Mouse (Mus musculus) limb, embryonic 14.5 days (tissue): ENCODE data around the gene Alk. TPM values are rescaled to one million over a fixed set of nuclear protein-coding genes. Genes with fewer than 3 reads are reported as not detected.

Source experiments
- ATAC-seq: fragments of 200-750 bp; cut with Nextera tagmentation; 2 replicates; pipeline ENCODE4 v1.8.0; 2017; ENCODE audit warnings: low read depth, moderate number of reproducible peaks, moderate TSS enrichment; ENCODE audit not compliant: low FRiP score
- DNase-seq: peaks from one replicate; pipeline ENCODE4 v3.0.0-alpha.2; 2015; ENCODE audit warnings: low spot score
- H3K27ac ChIP-seq: fragments of 300-500 bp; sonication (generic); replicated peaks from 2 replicates; pipeline ENCODE4 v1.5.1; 2014; ENCODE audit warnings: low read depth, mild to moderate bottlenecking, low read length, moderate library complexity, mixed read lengths
- H3K27me3 ChIP-seq: fragments of 300-500 bp; sonication (generic); 2 replicates; pipeline ENCODE4 v1.6.1; 2014; ENCODE audit warnings: low read length, mixed read lengths; ENCODE audit not compliant: control insufficient read depth, insufficient read depth
- H3K36me3 ChIP-seq: fragments of 300-500 bp; sonication (generic); 2 replicates; pipeline ENCODE4 v1.6.1; 2014; ENCODE audit warnings: mild to moderate bottlenecking, low read length, moderate library complexity, mixed read lengths; ENCODE audit not compliant: control insufficient read depth, insufficient read depth
- H3K4me1 ChIP-seq: fragments of 300-500 bp; sonication (generic); 2 replicates; pipeline ENCODE4 v1.6.1; 2014; ENCODE audit warnings: antibody characterized with exemption, low read length, mixed read lengths; ENCODE audit not compliant: control insufficient read depth, insufficient read depth
- H3K4me2 ChIP-seq: fragments of 300-500 bp; sonication (generic); replicated peaks from 2 replicates; pipeline ENCODE4 v1.6.1; 2014; ENCODE audit warnings: low read depth, mild to moderate bottlenecking, low read length, moderate library complexity; ENCODE audit not compliant: severe bottlenecking
- H3K4me3 ChIP-seq: fragments of 300-500 bp; sonication (generic); replicated peaks from 2 replicates; pipeline ENCODE4 v1.5.1; 2014; ENCODE audit warnings: low read length
- H3K9ac ChIP-seq: fragments of 300-500 bp; sonication (generic); 2 replicates; pipeline ENCODE4 v1.6.1; 2014; ENCODE audit warnings: mild to moderate bottlenecking, low read depth, low read length, moderate library complexity; ENCODE audit not compliant: severe bottlenecking
- H3K9me3 ChIP-seq: fragments of 300-500 bp; sonication (generic); 2 replicates; pipeline ENCODE4 v1.6.1; 2016; ENCODE audit warnings: low read length; ENCODE audit not compliant: control insufficient read depth
- POLR2A ChIP-seq: fragments of 200-500 bp; IDR thresholded peaks from 2 replicates; pipeline ENCODE4 v1.8.0; 2012; ENCODE audit warnings: inconsistent platforms, mild to moderate bottlenecking, moderate library complexity, borderline replicate concordance; ENCODE audit not compliant: insufficient read depth, insufficient read length; ENCODE audit errors: extremely low read depth
- WGBS: fragments of 180-500 bp; shearing (Covaris S2); extraction: QIAGEN DNeasy Blood & Tissue Kit; methylation state at CpG from one replicate; pipeline ENCODE4 v1.1.7; 2014; 5-methylcytosine and 5-hydroxymethylcytosine counted together
- polyA plus RNA-seq, 2 experiments: library from polyadenylated mRNA; depleted of rRNA in 1 of 2; stranded (reverse) in 1 of 2; unstranded in 1 of 2; fragments of >200 nt; fragmentation: Nextera tagmentation in 1 of 2; extraction: Ambion mirVana in 1 of 2; gene quantifications; 2 replicates each; pipeline versions ENCODE4 v1.2.1 to v1.2.3; 2012 to 2014

The Alk gene
- polyA plus RNA-seq, 2 experiments, result 0.43 to 0.45 TPM

DNA sequence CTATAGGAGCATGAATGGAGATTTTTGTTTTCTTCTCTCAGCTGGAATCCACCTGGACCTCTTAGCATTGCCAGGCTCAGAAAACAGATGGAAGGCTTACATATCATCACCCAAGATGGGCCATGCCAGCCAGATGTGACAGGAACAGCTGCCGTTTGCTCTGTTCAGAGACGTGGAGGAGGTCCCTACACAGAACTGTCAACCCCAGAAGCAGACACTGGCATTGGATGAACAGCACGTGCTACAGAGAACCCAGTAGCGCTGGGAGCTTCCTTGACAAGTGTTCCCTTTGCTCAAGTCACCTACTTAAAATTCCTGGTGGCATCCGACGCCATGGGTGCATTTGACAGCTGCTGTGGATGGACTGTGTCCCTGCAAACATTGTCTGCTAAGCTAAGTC lies 72.2 kb downstream of the Alk start:
- Histone ChIP-seq H3K4me2 (no peak overlapping the region), H3K9ac (no peak overlapping the region), H3K27ac (no peak overlapping the region), H3K4me3 (no peak overlapping the region), H3K9me3 (no peaks in the 10 kb centered on the region), H3K36me3 (no peaks in the 10 kb centered on the region), H3K27me3 (no peaks in the 10 kb centered on the region), H3K4me1 (no peaks in the 10 kb centered on the region)
- no peak for ATAC-seq
- TF ChIP-seq POLR2A, result no peak
- DNase-seq, result no peak
- 77% methylated on average over 6 of the region's 6 CpGs for WGBS

DNA sequence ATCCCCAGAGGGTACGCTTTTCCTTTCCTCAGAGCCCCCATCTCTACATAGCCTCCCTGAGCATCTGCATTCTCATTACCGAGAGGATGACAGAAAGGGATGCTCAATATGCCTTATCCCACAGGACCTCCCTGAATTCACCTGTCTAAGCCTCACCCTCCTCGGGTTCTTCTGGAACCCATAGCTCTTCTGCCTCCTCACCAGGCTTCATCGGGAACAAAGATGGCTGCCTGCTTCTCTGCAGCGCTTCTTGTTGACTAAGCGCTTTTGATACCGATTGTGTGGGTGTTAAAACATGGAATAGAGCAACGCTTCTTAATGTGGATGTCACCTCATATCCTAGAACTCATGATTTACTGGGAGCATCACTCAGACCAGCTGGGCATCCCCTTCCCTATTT lies 75.9 kb downstream of the Alk start:
- Histone ChIP-seq H3K36me3 (no peaks in the 10 kb centered on the region), H3K4me1 (no peaks in the 10 kb centered on the region), H3K4me2 (no peak overlapping the region), H3K27ac (no peak overlapping the region), H3K4me3 (no peak overlapping the region), H3K9ac (no peak overlapping the region), H3K27me3 (no peaks in the 10 kb centered on the region), H3K9me3 (no peaks in the 10 kb centered on the region)
- WGBS, result 85% methylated on average over 8 of the region's 8 CpGs
- DNase-seq, result no peak
- TF ChIP-seq POLR2A, result no peak
- ATAC-seq, result no peak

DNA sequence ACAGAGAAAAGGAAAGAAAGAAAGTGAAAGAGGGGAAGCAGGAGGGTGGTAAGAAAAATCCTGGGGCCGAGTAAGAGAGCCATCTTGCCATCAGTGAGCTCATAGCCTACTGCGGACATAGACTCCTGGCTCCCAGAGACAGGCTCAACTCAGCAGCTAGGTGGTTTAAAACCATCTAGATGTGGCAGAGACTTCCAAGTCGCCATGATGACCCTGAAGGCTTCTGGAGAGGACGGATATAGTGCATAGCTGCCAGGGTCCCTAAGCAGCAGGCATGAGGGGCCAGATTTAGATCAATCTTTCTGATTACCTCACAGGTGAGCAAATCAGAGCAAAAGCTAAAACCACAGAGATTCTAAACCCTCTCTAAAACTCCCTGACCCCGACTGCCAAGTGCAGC lies 76.9 kb downstream of the Alk start:
- Histone ChIP-seq H3K27ac (no peak overlapping the region), H3K4me3 (no peak overlapping the region), H3K9ac (no peak overlapping the region), H3K4me2 (no peak overlapping the region), H3K36me3 (no peaks in the 10 kb centered on the region), H3K4me1 (no peaks in the 10 kb centered on the region), H3K27me3 (no peaks in the 10 kb centered on the region), H3K9me3 (no peaks in the 10 kb centered on the region)
- TF ChIP-seq POLR2A, result no peak
- no peak for DNase-seq
- ATAC-seq, result no peak
- WGBS, result 70% methylated on average over 5 of the region's 5 CpGs

DNA sequence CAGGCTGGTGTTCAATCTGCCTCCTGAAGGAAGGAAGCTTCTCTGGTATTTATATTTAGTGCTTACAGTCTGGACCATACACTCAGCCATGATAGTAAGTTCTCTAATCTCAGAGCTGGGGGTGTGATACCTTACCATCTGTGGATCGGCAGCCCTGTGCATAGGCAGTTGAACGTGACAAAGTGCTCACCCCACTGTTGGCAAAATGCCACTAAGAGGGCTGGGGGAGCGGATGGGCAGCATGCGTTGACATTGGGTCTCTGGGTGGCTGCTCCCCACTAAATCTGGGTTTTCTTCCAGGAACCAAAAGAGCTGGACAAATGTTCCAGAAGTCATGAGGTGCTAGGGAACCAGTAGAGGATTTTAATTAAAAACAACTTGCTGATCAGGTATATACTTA lies 78.1 kb downstream of the Alk start:
- Histone ChIP-seq H3K4me3 (no peak overlapping the region), H3K4me2 (no peak overlapping the region), H3K4me1 (no peaks in the 10 kb centered on the region), H3K9me3 (no peaks in the 10 kb centered on the region), H3K27ac (no peak overlapping the region), H3K36me3 (no peaks in the 10 kb centered on the region), H3K9ac (no peak overlapping the region), H3K27me3 (no peaks in the 10 kb centered on the region)
- WGBS, result 85% methylated on average over 4 of the region's 4 CpGs
- TF ChIP-seq POLR2A, result no peak
- no peak for DNase-seq
- no peak for ATAC-seq

DNA sequence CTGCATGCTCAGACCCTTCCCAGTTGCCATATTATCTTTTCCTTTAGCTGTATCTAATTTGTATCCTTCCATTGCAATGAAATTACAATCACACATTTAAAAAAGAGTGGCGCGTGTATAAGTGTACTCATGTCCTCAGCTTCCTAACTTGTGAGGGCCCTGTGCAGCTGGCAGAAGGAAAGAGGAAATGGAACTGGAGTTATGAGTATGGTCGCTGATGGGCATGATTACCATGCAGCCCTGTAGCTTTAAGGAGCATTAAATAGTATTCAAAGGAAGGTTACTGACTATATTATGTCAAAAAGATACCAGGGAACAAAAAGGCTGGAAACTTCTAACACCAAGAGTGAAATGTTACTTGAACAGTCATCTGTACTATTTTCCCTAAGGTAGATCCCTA lies 79.6 kb downstream of the Alk start:
- no peak overlapping the region for H3K4me2 ChIP-seq
- no peak overlapping the region for H3K4me3 ChIP-seq
- no peaks in the 10 kb centered on the region for H3K36me3 ChIP-seq
- no peaks in the 10 kb centered on the region for H3K4me1 ChIP-seq
- H3K27ac ChIP-seq, result no peak overlapping the region
- no peak overlapping the region for H3K9ac ChIP-seq
- WGBS, result 96% methylated on average over 3 of the region's 3 CpGs
- H3K9me3 ChIP-seq, result no peaks in the 10 kb centered on the region
- DNase-seq (no peak), ATAC-seq (no peak)
- no peaks in the 10 kb centered on the region for H3K27me3 ChIP-seq
- TF ChIP-seq POLR2A, result no peak

DNA sequence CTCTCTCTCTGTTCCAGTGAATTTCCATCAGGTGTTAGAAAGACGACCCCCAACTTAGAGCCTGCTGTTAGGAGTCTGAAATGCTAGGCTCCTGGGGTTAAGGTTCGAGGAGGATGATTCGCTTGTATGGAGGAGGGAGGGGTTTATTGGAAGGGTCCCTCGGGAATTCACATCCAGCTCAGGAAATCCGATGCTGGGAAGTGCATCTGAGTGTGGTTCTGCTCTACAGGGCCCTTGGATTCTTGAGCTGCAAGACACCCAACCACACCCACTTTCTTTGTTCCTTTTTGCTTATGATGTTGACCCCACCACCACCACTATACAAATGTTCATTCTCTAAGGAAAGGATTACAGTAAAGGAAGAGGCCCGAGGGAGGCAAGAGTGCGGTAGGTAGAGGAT lies 81.4 kb downstream of the Alk start:
- no peak for DNase-seq
- no peak overlapping the region for H3K4me2 ChIP-seq
- no peaks in the 10 kb centered on the region for H3K36me3 ChIP-seq
- no peak overlapping the region for H3K9ac ChIP-seq
- no peaks in the 10 kb centered on the region for H3K4me1 ChIP-seq
- no peak overlapping the region for H3K4me3 ChIP-seq
- no peaks in the 10 kb centered on the region for H3K27me3 ChIP-seq
- ATAC-seq, result no peak
- H3K9me3 ChIP-seq, result no peaks in the 10 kb centered on the region
- no peak overlapping the region for H3K27ac ChIP-seq
- TF ChIP-seq POLR2A, result no peak
- 45% methylated on average over 7 of the region's 7 CpGs for WGBS
